Mouse (Mus musculus) forebrain, embryonic 14.5 days (tissue): Measurements from ENCODE around the gene Rfpl4b. TPM values are rescaled to one million over a fixed set of nuclear protein-coding genes. Genes with fewer than 3 reads are reported as not detected.

ENCODE experiments used
- ATAC-seq: fragments of 200-750 bp; cut with Nextera tagmentation; 2 replicates; pipeline ENCODE4 v1.8.0; 2017; ENCODE audit warnings: mild to moderate bottlenecking, moderate library complexity
- DNase-seq: peaks from one replicate; pipeline ENCODE4 v3.0.0-alpha.2; 2015; ENCODE audit warnings: low spot score
- H3K27ac ChIP-seq: fragments of 300-500 bp; sonication (generic); 2 replicates; pipeline ENCODE4 v1.5.1; 2014; ENCODE audit warnings: low read depth, mild to moderate bottlenecking, control low read depth, low read length, moderate library complexity
- H3K27me3 ChIP-seq: fragments of 300-500 bp; sonication (generic); replicated peaks from 2 replicates; pipeline ENCODE4 v1.6.1; 2014; ENCODE audit warnings: low read length, control low read depth, mixed read lengths; ENCODE audit not compliant: control insufficient read depth, insufficient read depth
- H3K36me3 ChIP-seq: fragments of 300-500 bp; sonication (generic); 2 replicates; pipeline ENCODE4 v1.6.1; 2014; ENCODE audit warnings: low read length, control low read depth; ENCODE audit not compliant: control insufficient read depth, insufficient read depth
- H3K4me1 ChIP-seq: fragments of 300-500 bp; sonication (generic); 2 replicates; pipeline ENCODE4 v1.6.1; 2014; ENCODE audit warnings: antibody characterized with exemption, low read length, control low read depth; ENCODE audit not compliant: control insufficient read depth, insufficient read depth
- H3K4me2 ChIP-seq: fragments of 300-500 bp; sonication (generic); 2 replicates; pipeline ENCODE4 v1.6.1; 2014; ENCODE audit warnings: mild to moderate bottlenecking, control low read depth, low read length
- H3K4me3 ChIP-seq: fragments of 300-500 bp; sonication (generic); 2 replicates; pipeline ENCODE4 v1.5.1; 2014; ENCODE audit warnings: low read depth, low read length, control low read depth
- H3K9ac ChIP-seq: fragments of 300-500 bp; sonication (generic); 2 replicates; pipeline ENCODE4 v1.6.1; 2014; ENCODE audit warnings: mild to moderate bottlenecking, low read length, control low read depth, moderate library complexity
- H3K9me3 ChIP-seq: fragments of 300-500 bp; sonication (generic); replicated peaks from 2 replicates; pipeline ENCODE4 v1.6.1; 2016; ENCODE audit warnings: low read length, control low read depth, mixed read lengths; ENCODE audit not compliant: control insufficient read depth
- WGBS: fragments of 180-500 bp; shearing (Covaris S2); extraction: QIAGEN DNeasy Blood & Tissue Kit; methylation state at CpG from one replicate; pipeline ENCODE4 v1.1.7; 2014; 5-methylcytosine and 5-hydroxymethylcytosine counted together
- polyA plus RNA-seq: library from polyadenylated mRNA; unstranded; fragments of >200 nt; fragmentation: Nextera tagmentation; extraction: Ambion mirVana; gene quantifications from 2 replicates; pipeline ENCODE4 v1.2.1, GENCODE M21; 2014

Gene Rfpl4b
- polyA plus RNA-seq, 1 experiment from 2014 or later, result not detected

DNA sequence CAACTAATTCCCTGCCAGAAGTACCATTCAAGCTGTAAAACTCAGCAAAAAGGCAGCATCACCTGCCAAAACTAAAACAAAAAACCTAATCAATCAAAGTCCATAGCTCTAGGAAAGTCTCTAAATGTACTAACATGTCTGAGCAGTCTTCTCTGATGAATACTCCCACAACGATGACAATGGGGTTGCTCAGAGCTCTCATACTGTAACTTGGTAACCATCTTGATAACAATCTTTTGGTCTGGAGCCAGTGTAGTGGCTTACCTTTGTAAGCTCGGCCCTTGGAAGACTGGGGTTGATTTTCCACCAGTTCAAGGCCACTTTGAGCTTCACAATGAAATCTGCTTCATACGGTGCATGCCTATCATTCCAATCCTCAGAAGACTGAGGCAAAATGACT, 33.0 kb downstream of the Rfpl4b start:
- Histone ChIP-seq H3K4me3 (no peak overlapping the region), H3K4me1 (no peaks in the 10 kb centered on the region), H3K9ac (no peak overlapping the region), H3K27ac (no peak overlapping the region), H3K4me2 (no peak overlapping the region), H3K36me3 (no peaks in the 10 kb centered on the region), H3K9me3 (no peaks in the 10 kb centered on the region), H3K27me3 (no peaks in the 10 kb centered on the region)
- 80% methylated on average over 3 of the region's 3 CpGs for WGBS
- ATAC-seq (no peak), DNase-seq (no peak)

Other genes starting within 250 kb of the Rfpl4b start
- 12.3 and 15.6 TPM in 2 replicates for gene Lama4, start 143.7 kb upstream of the Rfpl4b start, polyA plus RNA-seq